In the genomic region with DNA sequence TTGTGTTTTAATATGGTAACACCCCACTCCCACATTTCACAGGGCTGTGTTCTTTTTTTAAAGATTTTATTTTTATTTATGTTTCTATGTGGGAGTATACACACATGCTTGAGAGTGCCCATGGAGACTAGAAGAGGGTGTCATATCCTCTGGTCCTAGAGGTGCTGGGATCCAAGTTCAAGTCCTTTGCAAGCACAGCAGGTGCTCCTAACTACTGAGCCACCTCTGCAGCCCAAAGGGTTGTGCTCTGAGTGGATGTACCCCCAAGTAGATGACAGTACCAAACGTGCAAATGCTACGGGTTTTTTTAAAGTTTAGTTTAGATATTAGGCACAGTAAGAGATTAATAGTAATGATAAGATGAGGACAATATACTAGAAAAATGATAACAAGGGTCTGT, we compare ENCODE assay signal across 23 mouse cellular contexts. TPM values are rescaled to one million over a fixed set of nuclear protein-coding genes. Genes with fewer than 3 reads are reported as not detected.
DNase-seq lines count a peak whose midpoint lies in the region; ATAC-seq lines count a peak whose summit lies in the region.
"Had no signal": no experiment of that assay in that cellular context is flagged by ENCODE, and none has a peak within 500 bp of the region (broad histone marks: within the 10 kb centered on the region; RNA-seq: fewer than 3 reads in every experiment).

No protein-coding gene starts in this region.

- no peaks in the 10 kb centered on the region for H3K4me1 ChIP-seq in heart, embryonic 10.5 days
- H3K4me1 ChIP-seq in heart, embryonic 12.5 days (replicated peaks): no peaks in the 10 kb centered on the region
- no peaks in the 10 kb centered on the region for H3K4me1 ChIP-seq in midbrain, embryonic 11.5 days (ENCODE audit: control insufficient read depth, insufficient read depth, low read length)
- H3K4me1 ChIP-seq in midbrain, embryonic 16.5 days (ENCODE audit: control insufficient read depth, insufficient read depth, low read length): no peaks in the 10 kb centered on the region

- DNase-seq in heart, adult 11 months: peak; percentile 67
- DNase-seq in heart, adult 9 months (ENCODE audit: low spot score in 2 of 2): no peak
- peak; percentile 2 for DNase-seq in heart, embryonic 10.5 days (ENCODE audit: low spot score)
- peak; percentile 61 for DNase-seq in midbrain, embryonic 11.5 days (ENCODE audit: low spot score, missing footprints)
- DNase-seq: adrenal gland, adult 2 months; adrenal gland, adult 8-10 months; adrenal gland, postnatal 10 days; adrenal gland, postnatal 14 days; adrenal gland, postnatal 25 days; adrenal gland, postnatal 36 days; B cell, adult 2 months; cerebellum, adult 11 months; cerebellum, adult 11-12 months; cerebellum, adult 18-20 months had no signal

- H3K4me3 ChIP-seq in heart, embryonic 10.5 days: no peak overlapping the region
- no peak overlapping the region for H3K4me3 ChIP-seq in heart, embryonic 12.5 days
- H3K4me3 ChIP-seq in midbrain, embryonic 11.5 days (ENCODE audit: low read depth, low read length): no peak overlapping the region
- no peak overlapping the region for H3K4me3 ChIP-seq in midbrain, embryonic 16.5 days (ENCODE audit: low read depth, low read length)

- no peak for ATAC-seq in heart, embryonic 12.5 days (ENCODE audit: insufficient number of reproducible peaks, low FRiP score)
- no peak for ATAC-seq in midbrain, embryonic 11.5 days (ENCODE audit: low FRiP score)
- ATAC-seq in midbrain, embryonic 16.5 days: no peak
- ATAC-seq: activated CD4-positive, CD25-positive, alpha-beta regulatory T cell, adult 4 months; CD4-positive, CD25-positive, alpha-beta regulatory T cell, adult 4 months; Patski had no signal

- no peaks in the 10 kb centered on the region for H3K9me3 ChIP-seq in heart, embryonic 10.5 days
- no peaks in the 10 kb centered on the region for H3K9me3 ChIP-seq in heart, embryonic 12.5 days (replicated peaks)
- no peaks in the 10 kb centered on the region for H3K9me3 ChIP-seq in midbrain, embryonic 11.5 days (ENCODE audit: control insufficient read depth, low read length)
- no peaks in the 10 kb centered on the region for H3K9me3 ChIP-seq in midbrain, embryonic 16.5 days (replicated peaks; ENCODE audit: control insufficient read depth, low read length, poor library complexity, severe bottlenecking)
- H3K9me3 ChIP-seq: G1E had no signal

- WGBS in heart, embryonic 10.5 days: 90% methylated on average over 2 of the region's 2 CpGs
- WGBS in heart, embryonic 12.5 days: 81% methylated on average over 2 of the region's 2 CpGs
- WGBS in midbrain, embryonic 11.5 days: 93% methylated on average over 2 of the region's 2 CpGs
- WGBS in midbrain, embryonic 16.5 days: 95% methylated on average over 2 of the region's 2 CpGs

- H3K27me3 ChIP-seq in heart, embryonic 10.5 days (ENCODE audit: insufficient read depth, poor library complexity, severe bottlenecking): no peaks in the 10 kb centered on the region
- H3K27me3 ChIP-seq in heart, embryonic 12.5 days (replicated peaks): no peaks in the 10 kb centered on the region
- H3K27me3 ChIP-seq in midbrain, embryonic 11.5 days (ENCODE audit: control insufficient read depth, insufficient read depth, low read length): no peaks in the 10 kb centered on the region
- no peaks in the 10 kb centered on the region for H3K27me3 ChIP-seq in midbrain, embryonic 16.5 days (ENCODE audit: control insufficient read depth, insufficient read depth, low read depth, low read length)
- H3K27me3 ChIP-seq: CH12.LX, Patski had no signal

- no peak overlapping the region for H3K4me2 ChIP-seq in heart, embryonic 12.5 days
- no peak overlapping the region for H3K4me2 ChIP-seq in midbrain, embryonic 11.5 days
- no peak overlapping the region for H3K4me2 ChIP-seq in midbrain, embryonic 16.5 days (ENCODE audit: low read length)

- H3K27ac ChIP-seq in heart, embryonic 10.5 days: no peak overlapping the region
- no peak overlapping the region for H3K27ac ChIP-seq in heart, embryonic 12.5 days (ENCODE audit: poor library complexity, severe bottlenecking)
- no peak overlapping the region for H3K27ac ChIP-seq in midbrain, embryonic 11.5 days (ENCODE audit: low read depth, low read length)
- H3K27ac ChIP-seq in midbrain, embryonic 16.5 days (ENCODE audit: low read length): no peak overlapping the region

- H3K36me3 ChIP-seq in heart, embryonic 10.5 days: peaks cover 90% of the 10 kb centered on the region
- peaks cover 78% of the 10 kb centered on the region for H3K36me3 ChIP-seq in heart, embryonic 12.5 days
- H3K36me3 ChIP-seq in midbrain, embryonic 11.5 days (ENCODE audit: control insufficient read depth, insufficient read depth, low read length): peaks cover 16% of the 10 kb centered on the region; the same call in 1 of the 2 replicates
- peaks cover 45% of the 10 kb centered on the region for H3K36me3 ChIP-seq in midbrain, embryonic 16.5 days (ENCODE audit: control insufficient read depth, insufficient read depth, low read length)

- H3K9ac ChIP-seq in heart, embryonic 12.5 days: no peak overlapping the region
- no peak overlapping the region for H3K9ac ChIP-seq in midbrain, embryonic 11.5 days (ENCODE audit: low read length)
- H3K9ac ChIP-seq in midbrain, embryonic 16.5 days (ENCODE audit: low read depth, low read length): no peak overlapping the region

RNA-seq across cellular contexts. Expression of a gene that starts 28.7 kb away (rescaled TPM):
- polyA plus RNA-seq in heart, embryonic 10.5 days (2016; fragmentation: Nextera tagmentation; extraction: Ambion mirVana): 1.4 and 12.6 TPM in 2 replicates
- 0.54 and 1.2 TPM in 2 replicates for polyA plus RNA-seq in heart, embryonic 12.5 days (2016; fragmentation: Nextera tagmentation; extraction: Ambion mirVana)
- polyA plus RNA-seq in midbrain, embryonic 11.5 days (2014; fragmentation: Nextera tagmentation; extraction: Ambion mirVana): 1.1 and 1.4 TPM in 2 replicates
- 2.1 and 2.3 TPM in 2 replicates for polyA plus RNA-seq in midbrain, embryonic 16.5 days (2015; fragmentation: Nextera tagmentation; extraction: Ambion mirVana)
- polyA plus RNA-seq: activated CD4-positive, CD25-positive, alpha-beta regulatory T cell, adult 4 months; CD4-positive, CD25-positive, alpha-beta regulatory T cell, adult 4 months; G1E had no signal

RNA-seq across cellular contexts. Expression of a gene that starts 56.7 kb away (rescaled TPM):
- 0.05 TPM in 1 of 2 replicates, not detected in the other for polyA plus RNA-seq in heart, embryonic 10.5 days (2016; fragmentation: Nextera tagmentation; extraction: Ambion mirVana)
- not detected in 2 replicates for polyA plus RNA-seq in heart, embryonic 12.5 days (2016; fragmentation: Nextera tagmentation; extraction: Ambion mirVana)
- not detected in 2 replicates for polyA plus RNA-seq in midbrain, embryonic 11.5 days (2014; fragmentation: Nextera tagmentation; extraction: Ambion mirVana)
- polyA plus RNA-seq in midbrain, embryonic 16.5 days (2015; fragmentation: Nextera tagmentation; extraction: Ambion mirVana): not detected in 2 replicates
- polyA plus RNA-seq: activated CD4-positive, CD25-positive, alpha-beta regulatory T cell, adult 4 months; brain, embryonic 14.5 days; C2C12; CD4-positive, CD25-positive, alpha-beta regulatory T cell, adult 4 months; G1E had no signal

Comparison
In these comparisons a context has a peak if more than half of its experiments do, and no peak if none do; other contexts are left out.
1. DNase-seq: peak in heart, adult 11 months (single experiment), heart, embryonic 10.5 days (single experiment) and midbrain, embryonic 11.5 days (single experiment); none in heart, adult 9 months (0 of 2).